Mouse (Mus musculus) lung, embryonic 16.5 days (tissue): ENCODE data around the gene Daxx. TPM values are rescaled to one million over a fixed set of nuclear protein-coding genes. Genes with fewer than 3 reads are reported as not detected.
A peak's percentile ranks its signal among the peaks of the same experiment; 100 is the strongest.

Source experiments
- ATAC-seq: fragments of 200-750 bp; cut with Nextera tagmentation; 2 replicates; pipeline ENCODE4 v1.8.0; 2017; ENCODE audit warnings: low read depth, mild to moderate bottlenecking, moderate library complexity
- H3K27ac ChIP-seq: fragments of 300-500 bp; sonication (generic); 2 replicates; pipeline ENCODE4 v1.5.1; 2014; ENCODE audit warnings: mild to moderate bottlenecking, control low read depth, low read length
- H3K27me3 ChIP-seq: fragments of 300-500 bp; sonication (generic); 2 replicates; pipeline ENCODE4 v1.6.1; 2014; ENCODE audit warnings: low read depth, low read length, mixed read lengths; ENCODE audit not compliant: control insufficient read depth, insufficient read depth
- H3K36me3 ChIP-seq: fragments of 300-500 bp; sonication (generic); 2 replicates; pipeline ENCODE4 v1.6.1; 2014; ENCODE audit warnings: low read length; ENCODE audit not compliant: control insufficient read depth, insufficient read depth
- H3K4me1 ChIP-seq: fragments of 300-500 bp; sonication (generic); replicated peaks from 2 replicates; pipeline ENCODE4 v1.6.1; 2014; ENCODE audit warnings: low read length, mixed read lengths; ENCODE audit not compliant: control insufficient read depth, insufficient read depth
- H3K4me2 ChIP-seq: fragments of 300-500 bp; sonication (generic); 2 replicates; pipeline ENCODE4 v1.6.1; 2014; ENCODE audit warnings: low read depth, low read length, control low read depth
- H3K4me3 ChIP-seq: fragments of 300-500 bp; sonication (generic); 2 replicates; pipeline ENCODE4 v1.5.1; 2014; ENCODE audit warnings: mild to moderate bottlenecking, low read length, control low read depth
- H3K9ac ChIP-seq: fragments of 300-500 bp; sonication (generic); 2 replicates; pipeline ENCODE4 v1.6.1; 2014; ENCODE audit warnings: low read length, control low read depth
- H3K9me3 ChIP-seq: fragments of 300-500 bp; sonication (generic); 2 replicates; pipeline ENCODE4 v1.6.1; 2016; ENCODE audit warnings: low read length; ENCODE audit not compliant: control insufficient read depth
- whole genome bisulfite sequencing: fragments of 180-500 bp; shearing (Covaris S2); extraction: QIAGEN DNeasy Blood & Tissue Kit; methylation state at CpG from one replicate; pipeline ENCODE4 v1.1.7; 2014; 5-methylcytosine and 5-hydroxymethylcytosine counted together
- polyA plus RNA-seq: library from polyadenylated mRNA; unstranded; fragments of >200 nt; fragmentation: Nextera tagmentation; extraction: Ambion mirVana; gene quantifications from 2 replicates; pipeline ENCODE4 v1.2.1, GENCODE M21; 2015

Daxx gene
- polyA plus RNA-seq, 1 experiment from 2014 or later, result 50.6 TPM

DNA sequence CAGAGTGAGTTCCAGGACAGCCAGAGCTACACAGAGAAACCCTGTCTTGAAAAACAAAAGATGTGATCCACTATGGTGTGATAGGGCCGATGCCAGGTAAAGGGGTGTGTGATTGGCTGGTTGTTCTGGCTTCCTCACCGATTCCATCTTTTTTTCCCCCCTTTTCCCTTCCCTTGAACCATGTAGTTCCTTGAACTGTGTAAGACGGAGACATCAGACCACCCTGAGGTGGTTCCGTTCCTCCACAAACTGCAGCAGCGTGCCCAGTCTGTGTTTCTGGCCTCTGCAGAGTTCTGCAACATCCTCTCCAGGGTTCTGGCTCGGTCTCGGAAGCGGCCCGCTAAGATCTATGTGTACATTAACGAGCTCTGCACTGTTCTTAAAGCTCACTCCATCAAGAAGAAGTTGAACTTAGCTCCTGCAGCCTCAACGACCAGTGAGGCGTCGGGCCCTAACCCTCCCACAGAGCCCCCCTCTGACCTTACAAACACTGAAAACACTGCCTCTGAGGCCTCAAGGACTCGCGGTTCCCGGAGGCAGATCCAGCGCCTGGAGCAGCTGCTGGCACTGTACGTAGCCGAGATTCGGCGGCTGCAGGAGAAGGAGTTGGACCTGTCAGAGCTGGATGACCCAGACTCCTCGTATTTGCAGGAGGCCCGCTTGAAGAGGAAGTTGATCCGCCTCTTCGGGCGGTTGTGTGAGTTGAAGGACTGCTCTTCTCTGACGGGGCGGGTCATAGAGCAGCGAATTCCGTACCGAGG, 2.0 kb downstream of the Daxx start:
- Histone ChIP-seq H3K4me1 (peaks cover 17% of the 10 kb centered on the region), H3K27ac (no peak overlapping the region), H3K4me2 (no peak overlapping the region), H3K4me3 (no peak overlapping the region), H3K9ac (no peak overlapping the region), H3K27me3 (no peaks in the 10 kb centered on the region), H3K9me3 (no peaks in the 10 kb centered on the region), H3K36me3 (peaks cover 28% of the 10 kb centered on the region)
- no peak for ATAC-seq
- WGBS, result 81% methylated on average over 31 of the region's 31 CpGs

DNA sequence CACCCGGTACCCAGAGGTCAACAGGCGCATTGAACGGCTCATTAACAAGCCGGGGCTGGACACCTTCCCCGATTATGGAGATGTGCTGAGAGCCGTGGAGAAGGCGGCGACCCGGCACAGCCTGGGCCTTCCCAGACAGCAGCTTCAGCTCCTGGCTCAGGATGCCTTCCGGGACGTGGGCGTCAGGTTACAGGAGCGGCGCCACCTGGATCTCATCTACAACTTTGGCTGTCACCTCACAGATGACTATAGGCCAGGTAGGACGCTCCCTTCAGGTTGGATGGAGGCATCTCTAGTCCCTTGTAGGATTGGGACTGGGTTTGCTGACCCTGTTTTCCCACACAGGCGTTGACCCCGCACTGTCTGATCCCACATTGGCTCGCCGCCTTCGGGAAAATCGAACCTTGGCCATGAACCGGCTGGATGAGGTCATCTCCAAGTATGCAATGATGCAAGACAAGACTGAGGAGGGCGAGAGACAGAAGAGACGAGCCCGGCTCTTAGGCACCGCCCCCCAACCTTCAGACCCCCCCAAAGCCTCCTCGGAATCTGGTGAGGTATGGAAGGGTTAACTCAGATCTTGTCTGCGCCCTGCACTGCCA, 2.7 kb downstream of the Daxx start:
- ATAC-seq, result no peak
- Histone ChIP-seq H3K27ac (no peak overlapping the region), H3K4me3 (no peak overlapping the region), H3K27me3 (no peaks in the 10 kb centered on the region), H3K36me3 (peaks cover 28% of the 10 kb centered on the region), H3K4me1 (peaks cover 20% of the 10 kb centered on the region), H3K4me2 (no peak overlapping the region), H3K9ac (no peak overlapping the region), H3K9me3 (no peaks in the 10 kb centered on the region)
- 86% methylated on average over 28 of the region's 28 CpGs for WGBS

DNA sequence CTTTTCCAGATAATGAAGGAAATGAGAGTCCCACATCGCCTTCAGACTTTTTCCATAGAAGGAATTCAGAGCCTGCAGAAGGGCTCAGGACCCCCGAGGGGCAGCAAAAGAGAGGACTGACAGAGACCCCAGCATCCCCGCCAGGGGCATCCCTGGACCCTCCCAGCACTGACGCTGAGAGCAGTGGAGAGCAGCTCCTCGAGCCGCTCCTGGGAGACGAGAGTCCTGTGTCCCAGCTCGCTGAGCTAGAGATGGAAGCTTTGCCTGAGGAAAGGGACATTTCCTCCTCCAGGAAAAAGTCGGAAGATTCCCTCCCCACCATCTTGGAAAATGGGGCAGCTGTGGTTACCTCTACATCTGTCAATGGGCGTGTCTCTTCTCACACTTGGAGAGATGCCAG, 4.0 kb downstream of the Daxx start:
- no peak for ATAC-seq
- no peak overlapping the region for H3K9ac ChIP-seq
- H3K27me3 ChIP-seq, result no peaks in the 10 kb centered on the region
- H3K27ac ChIP-seq, result no peak overlapping the region
- peaks cover 39% of the 10 kb centered on the region for H3K36me3 ChIP-seq
- H3K4me1 ChIP-seq, result peaks cover 20% of the 10 kb centered on the region
- no peak overlapping the region for H3K4me3 ChIP-seq
- H3K9me3 ChIP-seq, result no peaks in the 10 kb centered on the region
- WGBS, result 88% methylated on average over 10 of the region's 10 CpGs
- H3K4me2 ChIP-seq, result no peak overlapping the region

DNA sequence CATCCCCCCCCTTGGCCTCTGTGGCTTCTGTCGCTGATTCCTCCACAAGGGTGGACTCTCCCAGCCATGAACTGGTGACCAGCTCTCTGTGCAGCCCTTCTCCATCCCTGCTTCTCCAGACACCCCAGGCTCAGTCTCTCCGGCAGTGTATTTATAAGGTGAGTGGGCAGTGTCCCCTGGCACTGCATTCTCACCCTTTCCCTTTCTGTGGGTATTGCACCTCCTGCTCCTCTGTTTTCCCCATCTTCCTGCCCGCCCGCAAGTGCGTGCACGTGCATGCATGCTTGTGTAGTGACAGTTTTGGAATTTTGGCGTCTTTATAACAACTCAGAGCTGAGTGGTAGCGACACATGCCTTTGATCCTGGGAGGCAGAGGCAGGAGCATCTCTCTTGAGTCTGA, 4.7 kb downstream of the Daxx start:
- ATAC-seq, result no peak
- WGBS, result 93% methylated on average over 8 of the region's 8 CpGs
- Histone ChIP-seq H3K36me3 (peaks cover 39% of the 10 kb centered on the region), H3K4me3 (no peak overlapping the region), H3K4me2 (no peak overlapping the region), H3K27ac (no peak overlapping the region), H3K27me3 (no peaks in the 10 kb centered on the region), H3K4me1 (peaks cover 26% of the 10 kb centered on the region), H3K9me3 (no peaks in the 10 kb centered on the region), H3K9ac (no peak overlapping the region)

DNA sequence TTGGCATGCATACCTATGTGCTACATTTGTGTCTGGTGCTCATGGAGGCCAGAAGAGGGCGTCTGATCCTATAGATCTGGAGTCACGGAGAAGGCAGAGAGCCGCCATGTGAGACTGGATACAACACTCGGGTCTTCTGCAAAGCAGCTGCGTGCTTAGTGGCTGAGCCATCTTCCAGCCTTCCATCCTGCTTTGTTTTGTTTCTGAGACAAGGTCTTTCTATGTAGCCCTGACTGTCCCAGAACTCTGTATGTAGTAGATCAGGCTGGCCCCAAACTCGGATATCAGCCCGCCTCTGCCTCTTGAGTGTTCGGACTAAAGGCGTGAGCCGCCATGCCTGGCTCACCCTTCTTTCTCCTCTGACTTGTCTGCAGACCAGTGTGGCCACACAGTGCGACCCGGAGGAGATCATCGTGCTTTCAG, 5.8 kb downstream of the Daxx start:
- Histone ChIP-seq H3K27me3 (no peaks in the 10 kb centered on the region), H3K36me3 (peaks cover 39% of the 10 kb centered on the region), H3K27ac (0 out of 2 replicates have a peak overlapping the region, but pooled peaks have one; percentile 42), H3K9me3 (no peaks in the 10 kb centered on the region), H3K9ac (no peak overlapping the region), H3K4me1 (peaks cover 30% of the 10 kb centered on the region), H3K4me2 (peak overlapping the region; percentile 73), H3K4me3 (no peak overlapping the region; the same call in 1 of the 2 replicates)
- WGBS, result 72% methylated on average over 13 of the region's 13 CpGs
- no peak for ATAC-seq

DNA sequence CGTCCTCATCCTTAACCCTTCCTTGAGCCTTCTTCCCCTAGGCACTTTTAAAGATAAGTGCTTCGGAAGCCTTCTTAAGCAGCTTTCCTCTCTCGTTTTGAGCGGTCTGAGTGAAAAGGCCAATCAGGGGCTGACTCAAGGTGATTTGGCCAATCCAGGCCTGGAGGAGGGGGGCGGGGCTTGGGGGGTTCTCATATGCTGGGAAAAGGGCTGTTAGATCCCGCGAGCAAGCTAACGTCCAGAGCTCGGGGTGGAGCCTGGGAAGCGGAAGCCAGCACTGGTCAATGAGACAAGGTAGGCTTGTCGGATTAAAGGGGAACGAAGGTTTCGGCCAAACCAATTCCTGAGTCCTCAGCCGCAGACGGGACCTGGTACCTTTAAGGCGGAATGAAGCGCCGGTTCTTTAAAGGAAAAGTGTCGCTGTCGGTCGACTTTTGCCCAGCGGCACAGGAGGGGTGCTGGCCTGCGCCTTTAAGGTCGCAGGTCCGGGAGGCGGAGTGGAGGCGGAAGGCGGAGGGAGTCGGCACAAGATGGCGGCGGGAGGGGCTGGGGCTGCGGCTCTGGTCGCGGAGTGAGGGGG, 6.5 kb downstream of the Daxx start, which contains the start of the genes Tapbp and Zbtb22:
Tapbp (plus strand) TSS at position 229 of the 580 bp plus-strand sequence.
Zbtb22 (plus strand) TSS at position 234 of the 580 bp plus-strand sequence.
- peak within 1 kb of the TSS; percentile 85 for H3K27ac ChIP-seq
- peaks cover 24% of the 10 kb centered on the region for H3K4me1 ChIP-seq
- ATAC-seq, result peak; percentile 92
- H3K27me3 ChIP-seq, result no peaks in the 10 kb centered on the region
- no peaks in the 10 kb centered on the region for H3K9me3 ChIP-seq
- H3K36me3 ChIP-seq, result peaks cover 39% of the 10 kb centered on the region
- 1% methylated on average over 31 of the region's 34 CpGs for WGBS
- peak within 1 kb of the TSS; percentile 73 for H3K4me2 ChIP-seq
- peak within 1 kb of the TSS; percentile 65 for H3K4me3 ChIP-seq
- H3K9ac ChIP-seq, result peak within 1 kb of the TSS; percentile 70

DNA sequence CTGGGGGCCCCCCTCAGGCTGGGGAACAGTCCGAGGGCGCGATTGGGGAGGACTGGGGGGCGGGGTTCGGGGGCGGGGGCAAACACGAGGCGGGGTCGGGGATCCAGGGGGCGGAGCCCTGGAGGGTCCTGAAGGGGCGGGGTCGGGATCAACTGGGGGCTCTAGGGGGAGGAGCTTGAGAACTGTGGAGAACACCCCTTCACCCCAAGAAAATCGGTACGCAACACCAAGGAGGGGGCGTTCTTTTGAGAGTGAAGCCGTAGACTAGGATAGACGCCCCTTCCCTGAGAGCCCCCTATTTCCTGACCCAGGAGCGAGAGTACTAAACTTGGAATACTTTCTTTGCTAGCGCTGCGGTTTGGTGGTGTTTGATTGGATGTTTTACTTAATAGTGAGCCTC, 7.1 kb downstream of the Daxx start:
- Histone ChIP-seq H3K4me3 (peak overlapping the region; percentile 65), H3K9ac (peak overlapping the region; percentile 70), H3K27ac (peak overlapping the region; percentile 85), H3K4me2 (peak overlapping the region; percentile 73), H3K9me3 (no peaks in the 10 kb centered on the region), H3K4me1 (peaks cover 24% of the 10 kb centered on the region), H3K36me3 (peaks cover 36% of the 10 kb centered on the region), H3K27me3 (no peaks in the 10 kb centered on the region)
- WGBS, result 1% methylated on average over 20 of the region's 20 CpGs
- peak; percentile 17 for ATAC-seq

DNA sequence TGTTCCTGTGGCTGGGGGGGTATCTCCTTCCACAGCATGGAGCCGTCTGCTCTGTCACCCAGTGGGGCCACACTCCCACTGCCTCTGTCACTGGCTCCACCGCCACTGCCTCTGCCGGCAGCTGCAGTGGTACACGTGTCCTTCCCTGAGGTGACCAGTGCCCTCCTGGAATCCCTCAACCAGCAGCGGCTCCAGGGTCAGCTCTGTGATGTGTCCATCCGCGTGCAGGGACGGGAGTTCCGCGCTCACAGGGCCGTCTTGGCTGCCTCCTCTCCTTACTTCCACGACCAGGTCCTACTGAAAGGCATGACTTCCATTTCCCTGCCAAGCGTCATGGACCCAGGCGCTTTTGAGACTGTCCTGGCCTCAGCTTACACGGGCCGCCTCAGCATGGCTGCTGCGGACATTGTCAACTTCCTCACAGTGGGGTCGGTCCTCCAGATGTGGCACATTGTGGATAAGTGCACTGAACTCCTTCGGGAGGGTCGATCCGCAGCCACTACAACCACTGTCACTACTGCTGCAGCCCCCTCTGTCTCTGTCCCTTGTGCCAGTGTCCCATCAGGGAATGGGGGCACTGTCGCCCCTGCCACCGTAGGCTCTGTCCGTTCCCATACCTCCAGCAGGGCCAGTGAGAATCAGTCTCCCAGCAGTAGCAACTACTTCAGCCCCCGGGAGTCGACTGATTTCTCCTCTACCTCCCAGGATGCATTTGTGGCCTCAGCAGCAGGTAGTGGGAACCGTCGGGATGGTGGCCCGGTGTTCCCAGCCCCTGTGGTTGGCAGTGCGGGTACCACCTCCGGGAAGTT, 7.8 kb downstream of the Daxx start:
- peak overlapping the region; percentile 73 for H3K4me2 ChIP-seq
- H3K27me3 ChIP-seq, result no peaks in the 10 kb centered on the region
- H3K27ac ChIP-seq, result no peak overlapping the region
- ATAC-seq, result no peak
- peak overlapping the region; percentile 70 for H3K9ac ChIP-seq
- no peaks in the 10 kb centered on the region for H3K9me3 ChIP-seq
- H3K36me3 ChIP-seq, result peaks cover 28% of the 10 kb centered on the region
- H3K4me1 ChIP-seq, result peaks cover 24% of the 10 kb centered on the region
- WGBS, result 67% methylated on average over 31 of the region's 31 CpGs
- H3K4me3 ChIP-seq, result peak overlapping the region; percentile 65
